ENCODE assay signal across 9 mouse cellular contexts in genomic region chr9:25175978-25176377, GRCm38 (mm10). TPM values are rescaled to one million over a fixed set of nuclear protein-coding genes. Genes with fewer than 3 reads are reported as not detected.
DNase-seq lines count a peak whose midpoint lies in the region; ATAC-seq lines count a peak whose summit lies in the region.
"Had no signal": no experiment of that assay in that cellular context is flagged by ENCODE, and none has a peak within 500 bp of the region (broad histone marks: within the 10 kb centered on the region; RNA-seq: fewer than 3 reads in every experiment).

No protein-coding gene starts in this region.

- ATAC-seq in megakaryocyte, adult 5-6 weeks (ENCODE audit: poor library complexity, severe bottlenecking): peak; percentile 13; the same call in 1 of the 2 replicates
- no peak for ATAC-seq in inflammation-experienced regulatory T-cells, adult 6 months
- ATAC-seq: midbrain, embryonic 15.5 days had no signal

- DNase-seq in gastrocnemius, adult 18-20 months (ENCODE audit: low spot score): peak; percentile 27
- DNase-seq in gastrocnemius, postnatal 4 days (ENCODE audit: low spot score in 2 of 2): no peak
- DNase-seq in layer of hippocampus, adult 9-11 months: peak; percentile 34
- no peak for DNase-seq in layer of hippocampus, postnatal 36 days
- DNase-seq in gastrocnemius, postnatal 10 days: peak; percentile 9
- DNase-seq in adrenal gland, postnatal 10 days: no peak

RNA-seq across cellular contexts. Expression of gene Herpud2, which starts 24.4 kb away (rescaled TPM):
- 10 to 100 TPM; 42.9 to 51.3 TPM for total RNA-seq in gastrocnemius, adult 18-20 months (2021)
- total RNA-seq in gastrocnemius, postnatal 4 days (2021): 10 to 100 TPM; 45.8 to 49.3 TPM
- 10 to 100 TPM; 44.9 to 47.9 TPM for total RNA-seq in layer of hippocampus, postnatal 36 days (2021)
- 10 to 100 TPM; 41.8 to 45.3 TPM for total RNA-seq in gastrocnemius, postnatal 10 days (2021)
- total RNA-seq in megakaryocyte, adult 5-6 weeks (2015): 47.1 and 54.7 TPM in 2 replicates
- total RNA-seq in megakaryocyte, adult 5-6 weeks (2017): 19.9 and 26.2 TPM in 2 replicates
- 10 to 100 TPM; 40.3 to 40.9 TPM for total RNA-seq in adrenal gland, postnatal 10 days (2021)
- 10 to 100 TPM; 12.1 to 15.7 (median 14.6) TPM for polyA plus RNA-seq in inflammation-experienced regulatory T-cells, adult 6 months (2017; shearing (Covaris generic))

Comparison
In these comparisons a context has a peak if more than half of its experiments do, and no peak if none do; other contexts are left out.
1. DNase-seq: peak in gastrocnemius, adult 18-20 months (single experiment), layer of hippocampus, adult 9-11 months (single experiment) and gastrocnemius, postnatal 10 days (single experiment); none in gastrocnemius, postnatal 4 days (0 of 2), layer of hippocampus, postnatal 36 days (0 of 2) and adrenal gland, postnatal 10 days (single experiment).